Mouse (Mus musculus): ENCODE results near the gene E130308A19Rik. TPM values are rescaled to one million over a fixed set of nuclear protein-coding genes. Genes with fewer than 3 reads are reported as not detected.
"Not testable (repeated sequence)": the region's sequence is repeated elsewhere in the genome, so short reads cannot be mapped to it uniquely, and the experiment has no call there.

The E130308A19Rik gene
- total and polyA plus RNA-seq, 2 experiments from 2014 or later, result 22.6 to 24.9 TPM

DNA sequence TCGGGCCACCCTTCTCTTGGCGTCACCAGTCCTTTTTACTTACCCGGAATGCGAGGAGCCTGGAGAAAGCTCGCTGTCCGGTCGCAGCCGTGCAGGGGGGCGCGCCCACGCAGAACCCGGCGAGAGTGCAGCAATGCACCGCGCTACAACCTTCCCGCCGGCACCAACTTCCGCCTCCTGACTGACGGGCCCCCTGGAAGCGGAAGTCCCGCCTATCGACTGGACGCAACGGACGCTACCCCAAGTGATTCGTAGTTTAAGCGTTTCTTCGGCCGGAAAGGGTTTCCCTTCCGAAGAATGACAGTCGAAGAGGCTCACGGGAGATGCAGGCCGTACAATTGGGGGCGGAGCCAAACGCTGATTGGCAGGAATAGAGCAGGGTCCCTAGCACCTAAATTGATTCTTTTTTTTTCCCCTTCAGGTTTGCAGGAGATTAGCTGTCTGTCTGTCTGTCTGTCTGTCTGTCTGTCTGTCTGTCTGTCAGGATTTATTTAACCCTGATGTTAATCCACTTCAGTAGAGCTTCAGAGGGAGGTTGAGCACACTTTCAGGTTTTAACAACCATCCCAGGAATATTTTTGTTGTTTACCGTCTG lies 157.8 kb downstream of the E130308A19Rik start:
- no peak for TF ChIP-seq CTCF (IDR thresholded peaks at IDR 0.05; ENCODE audit: low read depth)
- Histone ChIP-seq H3K9me3 (ENCODE audit: low read length) (no peaks in the 10 kb centered on the region), H3K4me1 (ENCODE audit: insufficient read depth) (no peaks in the 10 kb centered on the region; the same call in 1 of the 2 replicates), H3K36me3 (ENCODE audit: insufficient read depth) (no peaks in the 10 kb centered on the region), H3K4me2 (ENCODE audit: low read depth) (peak overlapping the region; percentile 79), H3K4me3 (ENCODE audit: low read depth, low read length) (peak overlapping the region; percentile 97), H3K9ac (peak overlapping the region; percentile 68), H3K27me3 (ENCODE audit: insufficient read depth, low read length) (no peaks in the 10 kb centered on the region), H3K27ac (ENCODE audit: low read depth, low read length) (peak overlapping the region; percentile 35)
- under 1% methylated on average over 36 of the region's 36 CpGs for WGBS
- DNase-seq, result peak; percentile 98
- peak; percentile 97 for ATAC-seq

DNA sequence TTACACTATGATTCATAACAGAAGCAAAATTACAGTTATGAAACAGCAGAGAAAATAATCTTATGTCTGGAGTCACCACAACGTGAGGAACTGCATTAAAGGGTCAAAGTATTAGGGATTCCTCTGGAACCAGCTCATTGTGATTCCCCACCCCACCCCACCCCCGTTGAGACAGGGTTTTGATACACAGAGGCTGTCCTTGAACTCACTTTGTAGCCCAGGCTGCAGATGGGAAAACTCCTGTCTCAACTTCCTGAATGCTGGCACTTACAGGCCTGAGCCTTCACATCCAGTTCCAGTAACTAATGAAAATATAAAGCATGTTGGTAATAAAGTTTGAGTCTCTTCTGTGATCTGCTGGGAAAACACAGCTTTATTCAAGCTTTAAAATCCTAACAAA lies 159.4 kb downstream of the E130308A19Rik start:
- Histone ChIP-seq H3K9ac (no peak overlapping the region), H3K36me3 (ENCODE audit: insufficient read depth) (no peaks in the 10 kb centered on the region), H3K27me3 (ENCODE audit: insufficient read depth, low read length) (no peaks in the 10 kb centered on the region), H3K4me1 (ENCODE audit: insufficient read depth) (no peaks in the 10 kb centered on the region; the same call in 1 of the 2 replicates), H3K4me2 (ENCODE audit: low read depth) (no peak overlapping the region), H3K4me3 (ENCODE audit: low read depth, low read length) (no peak overlapping the region), H3K9me3 (ENCODE audit: low read length) (no peaks in the 10 kb centered on the region), H3K27ac (ENCODE audit: low read depth, low read length) (no peak overlapping the region)
- no peak for ATAC-seq
- 28% methylated on average over 2 of the region's 2 CpGs for WGBS
- no peak for DNase-seq
- no peak for TF ChIP-seq CTCF (IDR thresholded peaks at IDR 0.05; ENCODE audit: low read depth)

DNA sequence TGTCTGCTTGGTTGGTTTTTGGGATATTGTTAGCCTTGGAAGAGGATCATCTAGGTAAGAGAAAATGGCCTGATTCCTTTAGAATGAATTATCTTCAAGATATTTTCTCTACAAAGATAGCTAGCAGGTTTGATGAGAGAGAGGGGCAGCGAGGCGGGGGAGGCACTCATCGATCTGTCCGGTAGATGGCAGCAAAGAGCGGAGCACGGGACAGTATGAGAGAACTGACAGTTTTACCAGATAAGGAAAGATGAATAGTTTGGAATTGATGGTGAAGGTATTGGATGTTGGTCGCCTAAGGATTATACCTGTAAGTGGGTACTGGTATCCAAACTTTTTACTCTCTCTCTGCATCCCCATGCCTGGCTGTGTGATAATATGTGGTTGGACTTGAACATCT lies 160.7 kb downstream of the E130308A19Rik start:
- no peaks in the 10 kb centered on the region; the same call in 1 of the 2 replicates for H3K4me1 ChIP-seq (ENCODE audit: insufficient read depth)
- H3K27me3 ChIP-seq (ENCODE audit: insufficient read depth, low read length), result no peaks in the 10 kb centered on the region
- H3K4me3 ChIP-seq (ENCODE audit: low read depth, low read length), result no peak overlapping the region
- DNase-seq (peak; percentile 89), ATAC-seq (peak; percentile 34; the same call in 1 of the 2 replicates)
- H3K9me3 ChIP-seq (ENCODE audit: low read length), result no peaks in the 10 kb centered on the region
- H3K4me2 ChIP-seq (ENCODE audit: low read depth), result no peak overlapping the region
- no peak overlapping the region for H3K9ac ChIP-seq
- no peak overlapping the region for H3K27ac ChIP-seq (ENCODE audit: low read depth, low read length)
- TF ChIP-seq CTCF (IDR thresholded peaks at IDR 0.05; ENCODE audit: low read depth), result peak; percentile 95
- under 1% methylated on average over 7 of the region's 7 CpGs for WGBS
- no peaks in the 10 kb centered on the region for H3K36me3 ChIP-seq (ENCODE audit: insufficient read depth)

- H3K4me1 ChIP-seq (ENCODE audit: insufficient read depth), result no peaks in the 10 kb centered on the region; the same call in 1 of the 2 replicates
- H3K4me2 ChIP-seq (ENCODE audit: low read depth), result no peak overlapping the region
- no peak for DNase-seq
- H3K9ac ChIP-seq, result no peak overlapping the region
- H3K36me3 ChIP-seq (ENCODE audit: insufficient read depth), result no peaks in the 10 kb centered on the region
- ATAC-seq, result no peak
- H3K27ac ChIP-seq (ENCODE audit: low read depth, low read length), result no peak overlapping the region
- H3K4me3 ChIP-seq (ENCODE audit: low read depth, low read length), result no peak overlapping the region
- no peaks in the 10 kb centered on the region for H3K9me3 ChIP-seq (ENCODE audit: low read length)
- TF ChIP-seq CTCF (IDR thresholded peaks at IDR 0.05; ENCODE audit: low read depth), result no peak
- WGBS, result 64% methylated on average over 6 of the region's 6 CpGs
- H3K27me3 ChIP-seq (ENCODE audit: insufficient read depth, low read length), result no peaks in the 10 kb centered on the region
Observed at GRCm38 (mm10) chr4:59787126-59787525, 161.1 kb downstream of the E130308A19Rik start.

GRCm38 (mm10) chr4:59789015-59789414 lies 163.0 kb downstream of the E130308A19Rik start:
- Histone ChIP-seq H3K36me3 (ENCODE audit: insufficient read depth) (no peaks in the 10 kb centered on the region), H3K27me3 (ENCODE audit: insufficient read depth, low read length) (no peaks in the 10 kb centered on the region), H3K4me1 (ENCODE audit: insufficient read depth) (no peaks in the 10 kb centered on the region), H3K27ac (ENCODE audit: low read depth, low read length) (no peak overlapping the region), H3K4me3 (ENCODE audit: low read depth, low read length) (no peak overlapping the region), H3K9ac (no peak overlapping the region), H3K9me3 (ENCODE audit: low read length) (no peaks in the 10 kb centered on the region), H3K4me2 (ENCODE audit: low read depth) (no peak overlapping the region)
- no peak for DNase-seq
- no peak for ATAC-seq
- no peak for TF ChIP-seq CTCF (IDR thresholded peaks at IDR 0.05; ENCODE audit: low read depth)

GRCm38 (mm10) chr4:59793626-59794025 lies 167.6 kb downstream of the E130308A19Rik start:
- WGBS, result 86% methylated on average over 2 of the region's 2 CpGs
- H3K9me3 ChIP-seq (ENCODE audit: low read length); H3K9ac ChIP-seq; H3K36me3 ChIP-seq (ENCODE audit: insufficient read depth); ATAC-seq; H3K4me1 ChIP-seq (ENCODE audit: insufficient read depth); H3K27me3 ChIP-seq (ENCODE audit: insufficient read depth, low read length); H3K27ac ChIP-seq (ENCODE audit: low read depth, low read length); H3K4me3 ChIP-seq (ENCODE audit: low read depth, low read length); DNase-seq; H3K4me2 ChIP-seq (ENCODE audit: low read depth): not testable (repeated sequence)

DNA sequence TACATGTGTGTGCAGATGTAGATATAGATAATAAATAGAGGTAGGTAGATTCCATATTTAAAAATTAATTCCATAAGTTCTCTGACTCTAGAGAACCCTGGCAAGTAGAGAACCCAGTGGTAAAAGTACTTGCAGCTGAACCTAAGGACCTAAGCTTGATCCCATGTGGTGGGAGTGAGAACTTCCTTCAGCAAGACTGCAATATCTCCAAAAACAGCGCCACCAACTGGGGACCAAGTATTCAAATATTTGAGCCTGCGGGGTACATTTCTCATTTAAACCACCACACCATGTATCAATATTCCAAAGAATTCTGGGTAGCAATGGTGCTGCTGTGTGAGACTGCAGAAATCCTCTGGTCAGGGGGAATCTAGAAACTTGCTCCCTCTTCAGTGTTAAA lies 168.1 kb downstream of the E130308A19Rik start:
- no peak overlapping the region for H3K27ac ChIP-seq (ENCODE audit: low read depth, low read length)
- H3K9ac ChIP-seq, result no peak overlapping the region
- peak; percentile 24; the same call in 1 of the 2 replicates for TF ChIP-seq CTCF (IDR thresholded peaks at IDR 0.05; ENCODE audit: low read depth)
- H3K36me3 ChIP-seq (ENCODE audit: insufficient read depth), result no peaks in the 10 kb centered on the region
- H3K4me2 ChIP-seq (ENCODE audit: low read depth), result no peak overlapping the region
- no peak for ATAC-seq
- no peaks in the 10 kb centered on the region for H3K4me1 ChIP-seq (ENCODE audit: insufficient read depth)
- DNase-seq, result no peak
- H3K4me3 ChIP-seq (ENCODE audit: low read depth, low read length), result no peak overlapping the region
- no peaks in the 10 kb centered on the region for H3K9me3 ChIP-seq (ENCODE audit: low read length)
- WGBS, result 78% methylated on average over 2 of the region's 2 CpGs
- H3K27me3 ChIP-seq (ENCODE audit: insufficient read depth, low read length), result no peaks in the 10 kb centered on the region
